Mouse (Mus musculus) liver, embryonic 12.5 days (tissue): ENCODE results near the gene AC109138.7. TPM values are rescaled to one million over a fixed set of nuclear protein-coding genes. Genes with fewer than 3 reads are reported as not detected.

ENCODE experiments used
- ATAC-seq: fragments of 200-750 bp; cut with Nextera tagmentation; 2 replicates; pipeline ENCODE4 v1.8.0; 2017; ENCODE audit warnings: moderate number of reproducible peaks, mild to moderate bottlenecking, moderate library complexity
- H3K27ac ChIP-seq: fragments of 300-500 bp; sonication (generic); 2 replicates; pipeline ENCODE4 v1.5.1; 2016; ENCODE audit warnings: mild to moderate bottlenecking
- H3K27me3 ChIP-seq: fragments of 300-500 bp; sonication (generic); replicated peaks from 2 replicates; pipeline ENCODE4 v1.6.1; 2016; ENCODE audit warnings: mild to moderate bottlenecking, moderate library complexity
- H3K36me3 ChIP-seq: fragments of 300-500 bp; sonication (generic); 2 replicates; pipeline ENCODE4 v1.6.1; 2016; ENCODE audit warnings: mild to moderate bottlenecking, moderate library complexity
- H3K4me1 ChIP-seq: fragments of 300-500 bp; sonication (generic); 2 replicates; pipeline ENCODE4 v1.6.1; 2016
- H3K4me2 ChIP-seq: fragments of 300-500 bp; sonication (generic); 2 replicates; pipeline ENCODE4 v1.6.1; 2016; ENCODE audit warnings: mild to moderate bottlenecking, moderate library complexity
- H3K4me3 ChIP-seq: fragments of 300-500 bp; sonication (generic); 2 replicates; pipeline ENCODE4 v1.5.1; 2016; ENCODE audit warnings: mild to moderate bottlenecking, moderate library complexity
- H3K9ac ChIP-seq: fragments of 300-500 bp; sonication (generic); 2 replicates; pipeline ENCODE4 v1.6.1; 2016; ENCODE audit warnings: mild to moderate bottlenecking, moderate library complexity
- H3K9me3 ChIP-seq: fragments of 300-500 bp; sonication (generic); replicated peaks from 2 replicates; pipeline ENCODE4 v1.6.1; 2016; ENCODE audit warnings: mild to moderate bottlenecking, moderate library complexity
- WGBS: fragments of 180-500 bp; shearing (Covaris S2); methylation state at CpG from one replicate; pipeline ENCODE4 v1.1.7; 2016; ENCODE audit not compliant: insufficient replicate concordance; 5-methylcytosine and 5-hydroxymethylcytosine counted together
- polyA plus RNA-seq: library from polyadenylated mRNA; unstranded; fragments of >200 nt; fragmentation: Nextera tagmentation; extraction: Ambion mirVana; gene quantifications from 2 replicates; pipeline ENCODE4 v1.2.1, GENCODE M21; 2016

AC109138.7 gene
- polyA plus RNA-seq, 1 experiment from 2014 or later: not detected

DNA sequence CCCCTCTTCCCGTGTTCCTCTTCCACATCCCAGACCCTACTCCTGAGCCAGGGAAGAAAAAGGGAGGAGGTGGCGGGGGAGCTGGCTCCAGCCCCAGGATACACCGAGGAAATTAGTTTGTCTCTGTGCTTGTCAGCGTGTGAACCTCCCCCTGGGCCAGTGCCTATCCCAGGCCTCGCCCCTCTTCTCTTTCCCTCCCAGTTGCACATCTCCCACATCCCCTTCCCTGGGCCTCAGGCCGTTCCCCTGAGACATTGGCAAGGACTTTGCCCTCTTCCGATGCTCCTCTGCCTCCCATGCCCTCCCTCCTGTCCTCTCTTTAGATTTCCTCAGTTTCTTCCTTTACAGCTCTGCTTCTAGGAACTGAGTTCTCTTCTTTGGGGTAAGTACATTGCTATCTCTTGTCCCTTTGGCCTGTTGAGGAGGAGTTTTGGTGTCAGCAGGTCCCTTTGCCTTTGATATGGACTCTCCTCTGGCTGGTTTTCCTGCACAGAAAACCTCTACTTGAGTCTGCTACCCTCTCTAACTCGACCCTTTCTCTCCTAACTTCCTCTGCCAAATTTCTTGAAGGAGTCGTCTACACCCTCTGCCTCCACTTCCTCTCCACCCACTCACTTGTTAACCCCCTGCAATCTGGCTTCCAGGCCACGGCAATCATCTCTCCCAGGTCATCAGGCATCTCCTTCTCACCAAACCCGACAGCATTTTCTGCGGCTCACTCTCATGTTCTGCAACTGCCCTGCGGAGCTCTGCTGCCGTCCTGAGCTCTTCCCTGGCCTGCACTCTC lies 7.0 kb downstream of the AC109138.7 start:
- 0 out of 2 replicates have a peak overlapping the region, but pooled peaks have one; percentile 18 for H3K9ac ChIP-seq

DNA sequence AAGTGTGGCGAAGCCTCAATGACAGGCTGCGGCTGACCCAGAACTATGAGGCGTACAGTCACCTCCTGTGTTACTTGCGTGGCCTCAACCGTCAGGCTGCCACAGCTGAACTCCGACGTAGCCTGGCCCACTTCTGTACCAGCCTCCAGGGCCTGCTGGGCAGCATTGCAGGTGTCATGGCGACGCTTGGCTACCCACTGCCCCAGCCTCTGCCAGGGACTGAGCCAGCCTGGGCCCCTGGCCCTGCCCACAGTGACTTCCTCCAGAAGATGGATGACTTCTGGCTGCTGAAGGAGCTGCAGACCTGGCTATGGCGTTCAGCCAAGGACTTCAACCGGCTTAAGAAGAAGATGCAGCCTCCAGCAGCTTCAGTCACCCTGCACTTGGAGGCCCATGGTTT lies 8.0 kb downstream of the AC109138.7 start:
- H3K9ac ChIP-seq: no peak overlapping the region
- no peak for ATAC-seq
- 57% methylated on average over 11 of the region's 11 CpGs for WGBS
- H3K4me1 ChIP-seq: peaks cover 50% of the 10 kb centered on the region
- H3K4me2 ChIP-seq: no peak overlapping the region
- H3K4me3 ChIP-seq: no peak overlapping the region
- H3K9me3 ChIP-seq: no peaks in the 10 kb centered on the region
- peaks cover 86% of the 10 kb centered on the region for H3K27me3 ChIP-seq
- no peak overlapping the region for H3K27ac ChIP-seq
- H3K36me3 ChIP-seq: no peaks in the 10 kb centered on the region

More for the DNA sequence above, 7.0 kb downstream of the AC109138.7 start:
- Histone ChIP-seq H3K27ac (0 out of 2 replicates have a peak overlapping the region, but pooled peaks have one; percentile 18), H3K4me2 (0 out of 2 replicates have a peak overlapping the region, but pooled peaks have one; percentile 5), H3K9me3 (no peaks in the 10 kb centered on the region), H3K27me3 (peaks cover 86% of the 10 kb centered on the region), H3K4me3 (no peak overlapping the region), H3K36me3 (no peaks in the 10 kb centered on the region), H3K4me1 (peaks cover 60% of the 10 kb centered on the region)
- 31% methylated on average over 14 of the region's 14 CpGs for WGBS
- no peak for ATAC-seq

DNA sequence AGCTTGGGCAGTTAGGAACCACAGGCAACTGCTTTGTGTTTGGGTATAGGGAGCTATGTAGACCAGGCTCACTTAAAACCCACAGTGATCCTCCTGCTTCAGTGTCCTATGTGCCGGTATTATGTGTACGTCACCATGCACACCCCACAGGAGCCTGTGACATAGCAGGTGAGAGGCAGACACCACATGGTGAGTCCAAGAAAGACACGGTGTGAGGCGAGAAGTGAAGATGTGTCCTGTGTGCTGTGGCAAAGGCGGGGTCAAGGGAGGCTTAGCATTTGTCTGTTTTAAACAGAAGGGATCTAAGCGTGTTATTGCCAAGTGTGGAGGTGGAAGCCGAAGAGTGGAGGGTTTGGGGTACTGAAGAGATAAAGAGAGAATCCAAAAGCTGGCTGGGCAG lies 12.6 kb downstream of the AC109138.7 start:
- Histone ChIP-seq H3K4me2 (no peak overlapping the region), H3K27me3 (peaks cover 62% of the 10 kb centered on the region), H3K36me3 (no peaks in the 10 kb centered on the region), H3K4me3 (no peak overlapping the region), H3K4me1 (peaks cover 53% of the 10 kb centered on the region), H3K27ac (no peak overlapping the region), H3K9ac (no peak overlapping the region), H3K9me3 (no peaks in the 10 kb centered on the region)
- no peak for ATAC-seq
- WGBS: 77% methylated on average over 7 of the region's 7 CpGs

DNA sequence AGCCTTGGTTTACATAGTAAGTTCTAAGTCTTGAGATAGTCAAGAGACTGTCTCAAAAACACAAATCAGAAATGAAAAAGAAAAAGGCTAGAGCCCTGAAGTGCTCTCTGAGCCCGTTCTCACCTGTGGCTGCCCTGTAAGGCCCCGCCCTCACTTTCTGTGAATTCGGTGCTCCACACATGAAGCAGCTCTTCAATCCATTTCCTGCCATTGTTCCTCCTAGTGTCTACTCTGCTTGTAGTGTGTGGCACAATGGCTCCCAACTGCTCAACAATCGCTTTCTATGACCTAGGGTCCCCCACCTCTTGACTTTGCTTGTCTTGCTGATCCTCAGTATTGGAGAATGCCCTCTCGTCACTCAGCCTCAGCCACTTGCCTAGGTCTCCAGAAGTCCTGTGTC lies 13.3 kb downstream of the AC109138.7 start:
- Histone ChIP-seq H3K9me3 (no peaks in the 10 kb centered on the region), H3K27ac (no peak overlapping the region), H3K9ac (no peak overlapping the region), H3K4me1 (peaks cover 52% of the 10 kb centered on the region), H3K4me2 (no peak overlapping the region), H3K27me3 (peaks cover 55% of the 10 kb centered on the region), H3K4me3 (no peak overlapping the region), H3K36me3 (no peaks in the 10 kb centered on the region)
- 54% methylated on average over 5 of the region's 5 CpGs for WGBS
- no peak for ATAC-seq

DNA sequence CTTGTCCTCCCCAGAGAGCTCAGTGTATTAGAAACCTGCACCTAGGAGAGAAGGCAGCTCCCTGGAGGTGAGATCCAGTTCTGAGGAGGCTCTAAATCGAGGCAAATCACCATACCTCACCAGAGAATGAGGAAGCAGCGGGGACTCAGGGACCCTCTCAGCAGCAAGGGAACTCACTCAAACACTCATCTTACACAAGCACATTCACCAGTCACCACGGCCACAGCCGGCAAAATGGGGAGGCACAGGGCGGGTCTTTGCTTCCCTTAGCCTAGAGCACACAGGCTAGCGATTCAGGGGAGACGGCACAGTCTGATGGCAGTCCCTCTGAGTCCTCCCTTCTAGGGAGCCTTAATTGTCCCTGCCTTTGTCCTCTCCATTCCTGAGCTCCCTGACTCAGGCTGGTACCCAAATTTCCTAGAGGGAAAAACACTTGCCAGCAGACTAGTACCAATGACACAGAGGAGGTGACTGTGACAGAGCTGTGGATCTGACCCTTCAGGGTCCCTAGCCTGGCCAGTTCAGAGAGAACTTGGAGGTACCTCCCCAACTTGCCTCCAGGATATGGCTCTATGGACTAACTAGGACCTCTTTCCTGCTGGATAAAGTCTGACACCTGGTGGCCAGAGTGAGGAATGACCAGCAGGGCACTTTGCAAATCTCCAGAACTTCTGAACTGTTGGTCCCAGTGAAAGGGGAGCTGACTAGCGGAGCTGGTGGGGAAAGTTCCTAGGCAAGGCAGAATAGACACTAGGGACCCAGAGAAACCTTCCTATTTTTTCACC lies 13.9 kb downstream of the AC109138.7 start:
- peaks cover 49% of the 10 kb centered on the region for H3K27me3 ChIP-seq
- H3K4me1 ChIP-seq: peaks cover 54% of the 10 kb centered on the region
- WGBS: 11% methylated on average over 8 of the region's 8 CpGs
- no peak overlapping the region for H3K9ac ChIP-seq
- no peak overlapping the region for H3K27ac ChIP-seq
- H3K9me3 ChIP-seq: no peaks in the 10 kb centered on the region
- no peak overlapping the region for H3K4me3 ChIP-seq
- ATAC-seq: no peak
- H3K4me2 ChIP-seq: no peak overlapping the region
- no peaks in the 10 kb centered on the region for H3K36me3 ChIP-seq

DNA sequence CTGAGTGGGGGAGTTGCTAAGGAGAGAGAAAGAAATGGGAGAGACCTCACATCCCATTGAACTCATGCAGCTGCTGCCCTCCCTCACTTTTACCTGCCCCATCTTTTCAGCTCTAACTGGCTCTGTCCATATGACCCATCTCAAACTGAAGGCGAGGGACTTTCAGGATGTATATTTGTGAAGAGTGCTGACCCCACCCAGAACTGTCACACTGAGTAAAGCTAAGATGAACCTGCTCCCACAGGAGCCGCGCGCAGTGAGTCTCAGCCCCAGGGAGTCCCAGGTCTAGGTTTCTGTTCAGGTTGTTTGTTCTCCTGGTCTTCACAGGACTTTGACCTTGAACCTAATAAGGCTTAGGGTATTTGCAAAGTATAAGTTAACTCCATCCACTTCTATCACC lies 14.7 kb downstream of the AC109138.7 start:
- Histone ChIP-seq H3K4me2 (no peak overlapping the region), H3K27ac (no peak overlapping the region), H3K27me3 (peaks cover 43% of the 10 kb centered on the region), H3K4me3 (no peak overlapping the region), H3K36me3 (no peaks in the 10 kb centered on the region), H3K9me3 (no peaks in the 10 kb centered on the region), H3K9ac (no peak overlapping the region), H3K4me1 (peaks cover 51% of the 10 kb centered on the region)
- WGBS: 73% methylated on average over 4 of the region's 4 CpGs
- no peak for ATAC-seq

DNA sequence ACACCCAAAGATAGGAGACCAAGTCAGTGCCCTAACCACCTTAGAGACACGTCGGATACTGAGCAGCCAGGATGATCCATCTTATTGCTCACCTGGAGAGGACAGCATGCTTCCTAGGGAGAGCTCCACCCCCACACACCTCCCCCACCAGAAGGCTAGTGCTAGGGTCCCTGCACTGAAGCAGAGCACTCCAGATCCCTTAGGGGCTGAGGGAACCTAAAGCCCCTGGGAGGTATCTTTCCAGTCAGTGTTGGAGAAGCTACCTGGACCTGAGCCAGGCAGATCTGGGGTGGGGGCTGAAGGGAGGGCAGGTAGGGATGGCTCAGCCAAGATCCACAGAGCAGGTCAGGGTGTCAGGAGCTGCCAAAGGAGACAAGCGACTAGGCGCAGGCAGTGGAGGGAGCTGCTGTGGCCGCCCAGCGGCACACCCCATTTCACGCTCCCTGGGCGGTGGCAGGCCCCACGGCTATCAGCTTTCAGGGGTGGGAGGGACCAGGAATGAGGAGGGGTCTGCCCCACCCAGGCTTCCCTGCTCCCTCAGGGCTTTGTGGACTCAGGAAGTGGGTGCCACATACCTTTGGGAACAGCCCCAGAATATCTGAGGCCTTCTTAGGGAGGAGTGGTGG lies 15.4 kb downstream of the AC109138.7 start:
- Histone ChIP-seq H3K27ac (no peak overlapping the region), H3K27me3 (peaks cover 46% of the 10 kb centered on the region), H3K9ac (no peak overlapping the region), H3K4me1 (peaks cover 51% of the 10 kb centered on the region), H3K9me3 (no peaks in the 10 kb centered on the region), H3K4me2 (no peak overlapping the region), H3K4me3 (no peak overlapping the region), H3K36me3 (no peaks in the 10 kb centered on the region)
- no peak for ATAC-seq
- 51% methylated on average over 9 of the region's 9 CpGs for WGBS

DNA sequence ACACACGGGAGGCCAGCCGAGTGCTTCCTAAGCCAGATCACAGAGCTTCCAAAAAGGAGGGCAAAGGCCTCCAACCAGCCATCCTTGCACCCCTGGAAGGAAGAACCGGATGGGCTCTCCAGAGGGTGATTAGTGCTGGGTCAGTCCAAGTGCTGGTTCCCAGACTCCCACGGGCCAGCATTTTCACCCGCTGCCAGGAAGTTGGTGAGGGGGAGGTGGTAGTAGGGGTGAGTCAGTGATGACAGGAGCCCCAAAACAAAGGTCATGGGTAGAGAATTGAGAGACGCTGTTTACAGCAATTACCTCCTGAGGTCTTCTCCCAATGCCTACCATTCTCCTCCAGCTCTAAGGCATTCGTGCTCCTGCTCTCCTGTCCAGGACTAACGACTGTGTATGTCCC lies 16.3 kb downstream of the AC109138.7 start:
- no peaks in the 10 kb centered on the region for H3K9me3 ChIP-seq
- H3K36me3 ChIP-seq: no peaks in the 10 kb centered on the region
- H3K4me1 ChIP-seq: peaks cover 51% of the 10 kb centered on the region
- no peak overlapping the region for H3K4me2 ChIP-seq
- no peak overlapping the region for H3K9ac ChIP-seq
- ATAC-seq: no peak
- H3K4me3 ChIP-seq: no peak overlapping the region
- WGBS: 65% methylated on average over 8 of the region's 8 CpGs
- peak overlapping the region; percentile 33; the same call in 1 of the 2 replicates for H3K27ac ChIP-seq
- peaks cover 45% of the 10 kb centered on the region for H3K27me3 ChIP-seq

DNA sequence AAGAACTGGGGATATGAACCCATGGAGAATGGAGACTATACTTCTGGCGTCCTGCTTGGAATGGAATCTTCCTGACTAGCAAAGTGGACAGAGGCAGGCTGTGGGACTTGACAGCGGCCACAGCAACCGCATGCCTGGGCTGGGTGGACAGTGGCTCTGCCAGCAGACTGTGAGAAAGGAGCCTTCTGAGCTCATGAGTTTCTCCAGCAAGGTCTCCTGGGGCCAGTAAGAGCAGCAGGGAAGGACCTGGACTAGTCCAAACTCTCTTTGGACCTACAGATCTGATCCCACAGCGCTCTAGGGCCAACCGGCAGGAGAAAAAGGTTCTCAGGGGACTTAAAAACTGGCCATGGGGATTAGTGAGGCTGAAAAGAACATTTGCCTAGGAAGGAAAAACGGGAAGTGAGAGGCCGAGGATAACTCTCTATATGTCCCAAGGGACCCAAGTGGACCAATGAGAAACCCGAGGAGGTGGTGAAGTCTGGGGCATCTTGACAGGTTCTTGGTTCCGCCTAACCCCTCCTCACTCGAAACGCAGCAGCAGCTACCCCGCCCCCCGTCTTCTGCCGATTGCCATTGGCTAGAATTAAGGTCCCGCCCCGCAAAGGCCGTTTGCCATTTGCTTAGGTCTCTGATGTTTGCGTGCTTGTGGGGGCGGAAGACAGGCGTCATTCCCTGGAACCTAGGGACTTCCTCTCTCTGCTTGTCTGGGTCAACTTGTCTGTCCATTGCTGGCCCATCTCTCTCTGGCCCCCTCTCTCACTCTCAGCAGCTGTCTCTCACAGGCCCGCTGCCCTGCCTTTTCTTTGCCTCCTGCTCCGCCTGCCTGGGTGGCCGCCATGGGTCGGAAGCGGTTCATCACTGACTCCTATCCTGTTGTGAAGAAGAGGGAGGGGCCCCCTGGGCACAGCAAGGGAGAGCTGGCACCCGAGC lies 17.4 kb downstream of the AC109138.7 start, which contains the start of gene Pold4:
Pold4 (plus strand) TSS at position 647 of the 933 bp plus-strand sequence.
- H3K4me3 ChIP-seq: peak within 1 kb of the TSS; percentile 70
- peak; percentile 90 for ATAC-seq
- WGBS: 12% methylated on average over 26 of the region's 26 CpGs
- no peaks in the 10 kb centered on the region for H3K9me3 ChIP-seq
- peak within 1 kb of the TSS; percentile 76 for H3K9ac ChIP-seq
- peaks cover 37% of the 10 kb centered on the region for H3K27me3 ChIP-seq
- peak within 1 kb of the TSS; percentile 82 for H3K27ac ChIP-seq
- peak within 1 kb of the TSS; percentile 89 for H3K4me2 ChIP-seq
- peaks cover 51% of the 10 kb centered on the region for H3K4me1 ChIP-seq
- no peaks in the 10 kb centered on the region for H3K36me3 ChIP-seq

DNA sequence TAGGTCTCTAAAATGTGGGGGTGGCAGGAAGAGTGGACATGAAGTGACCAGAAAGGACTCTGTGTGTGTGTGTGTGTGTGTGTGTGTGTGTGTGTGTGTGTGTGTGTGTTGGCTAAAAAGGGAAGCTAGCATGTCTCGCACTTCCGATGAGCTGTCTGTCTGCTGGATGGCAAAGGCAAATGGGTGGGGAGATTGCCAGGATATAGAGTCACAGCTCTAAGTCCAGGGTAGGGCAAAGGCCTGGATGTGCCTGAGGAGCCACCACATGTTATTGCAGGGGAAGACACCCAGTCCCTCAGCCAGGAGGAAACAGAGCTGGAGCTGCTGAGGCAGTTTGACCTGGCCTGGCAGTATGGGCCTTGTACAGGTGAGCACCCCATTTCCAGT lies 18.0 kb downstream of the AC109138.7 start:
- Histone ChIP-seq H3K9ac (peak overlapping the region; percentile 76), H3K36me3 (no peaks in the 10 kb centered on the region), H3K27me3 (peaks cover 30% of the 10 kb centered on the region), H3K9me3 (no peaks in the 10 kb centered on the region), H3K4me1 (peaks cover 51% of the 10 kb centered on the region), H3K4me3 (peak overlapping the region; percentile 70), H3K4me2 (peak overlapping the region; percentile 89), H3K27ac (peak overlapping the region; percentile 82)
- WGBS: 10% methylated on average over 2 of the region's 2 CpGs
- no peak; the same call in 1 of the 2 replicates for ATAC-seq

DNA sequence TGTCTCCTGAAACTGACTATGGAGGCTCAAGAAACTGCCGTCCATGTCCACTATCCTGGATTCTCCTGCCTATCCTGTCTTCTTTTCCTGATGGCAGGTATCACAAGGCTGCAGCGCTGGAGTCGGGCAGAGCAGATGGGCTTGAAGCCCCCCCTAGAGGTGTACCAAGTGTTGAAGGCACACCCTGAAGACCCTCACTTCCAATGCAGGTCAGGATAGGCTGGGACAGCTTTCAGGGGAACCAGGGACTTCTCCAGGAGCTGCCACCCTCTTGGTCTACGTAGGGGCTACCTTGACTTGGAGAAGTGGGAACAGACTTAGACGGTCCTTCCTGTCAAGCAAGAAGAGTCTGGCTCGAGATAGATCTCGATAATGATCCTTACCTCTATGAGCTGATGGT lies 18.5 kb downstream of the AC109138.7 start:
- Histone ChIP-seq H3K9me3 (no peaks in the 10 kb centered on the region), H3K36me3 (no peaks in the 10 kb centered on the region), H3K4me1 (peaks cover 48% of the 10 kb centered on the region), H3K4me3 (peak overlapping the region; percentile 70; the same call in 1 of the 2 replicates), H3K27me3 (peaks cover 27% of the 10 kb centered on the region), H3K9ac (peak overlapping the region; percentile 76; the same call in 1 of the 2 replicates), H3K4me2 (peak overlapping the region; percentile 89), H3K27ac (peak overlapping the region; percentile 82)
- 62% methylated on average over 7 of the region's 7 CpGs for WGBS
- ATAC-seq: no peak
